Mouse (Mus musculus) kidney, embryonic 16.5 days (tissue): Measurements from ENCODE around the gene Donson. TPM values are rescaled to one million over a fixed set of nuclear protein-coding genes. Genes with fewer than 3 reads are reported as not detected.

Experiments used
- ATAC-seq: fragments of 200-750 bp; cut with Nextera tagmentation; 2 replicates; pipeline ENCODE4 v1.8.0; 2017; ENCODE audit warnings: moderate TSS enrichment; ENCODE audit not compliant: low FRiP score, low TSS enrichment
- H3K27ac ChIP-seq: fragments of 300-500 bp; sonication (generic); 2 replicates; pipeline ENCODE4 v1.5.1; 2014; ENCODE audit warnings: low read length
- H3K27me3 ChIP-seq: fragments of 300-500 bp; sonication (generic); 2 replicates; pipeline ENCODE4 v1.6.1; 2014; ENCODE audit warnings: low read length, control low read depth, mixed read lengths; ENCODE audit not compliant: insufficient read depth
- H3K36me3 ChIP-seq: fragments of 300-500 bp; sonication (generic); 2 replicates; pipeline ENCODE4 v1.6.1; 2014; ENCODE audit warnings: low read length, control low read depth, mixed read lengths; ENCODE audit not compliant: insufficient read depth
- H3K4me1 ChIP-seq: fragments of 300-500 bp; sonication (generic); 2 replicates; pipeline ENCODE4 v1.6.1; 2014; ENCODE audit warnings: low read length, control low read depth, mixed read lengths; ENCODE audit not compliant: insufficient read depth
- H3K4me2 ChIP-seq: fragments of 300-500 bp; sonication (generic); replicated peaks from 2 replicates; pipeline ENCODE4 v1.6.1; 2014; ENCODE audit warnings: low read depth, low read length
- H3K4me3 ChIP-seq: fragments of 300-500 bp; sonication (generic); 2 replicates; pipeline ENCODE4 v1.5.1; 2014; ENCODE audit warnings: mild to moderate bottlenecking, low read length
- H3K9ac ChIP-seq: fragments of 300-500 bp; sonication (generic); replicated peaks from 2 replicates; pipeline ENCODE4 v1.6.1; 2014; ENCODE audit warnings: low read length
- H3K9me3 ChIP-seq: fragments of 300-500 bp; sonication (generic); 2 replicates; pipeline ENCODE4 v1.6.1; 2016; ENCODE audit warnings: low read length, control low read depth
- WGBS: fragments of 180-500 bp; shearing (Covaris S2); extraction: QIAGEN DNeasy Blood & Tissue Kit; methylation state at CpG from one replicate; pipeline ENCODE4 v1.1.7; 2014; 5-methylcytosine and 5-hydroxymethylcytosine counted together
- polyA plus RNA-seq: library from polyadenylated mRNA; unstranded; fragments of >200 nt; fragmentation: Nextera tagmentation; extraction: Ambion mirVana; gene quantifications from 2 replicates; pipeline ENCODE4 v1.2.1, GENCODE M21; 2015

Donson gene
- polyA plus RNA-seq, 1 experiment from 2014 or later, result 21.5 TPM

GRCm38 (mm10) chr16:91724247-91724646 is 35.7 kb upstream of the Donson start:
- Histone ChIP-seq H3K27ac (no peak overlapping the region), H3K9me3 (no peaks in the 10 kb centered on the region), H3K27me3 (no peaks in the 10 kb centered on the region), H3K4me1 (peaks cover 19% of the 10 kb centered on the region), H3K36me3 (0 out of 2 replicates have a peak, but pooled peaks cover 9% of the 10 kb centered on the region), H3K4me2 (no peak overlapping the region), H3K4me3 (no peak overlapping the region), H3K9ac (no peak overlapping the region)
- 58% methylated on average over 3 of the region's 3 CpGs for WGBS
- ATAC-seq, result no peak

DNA sequence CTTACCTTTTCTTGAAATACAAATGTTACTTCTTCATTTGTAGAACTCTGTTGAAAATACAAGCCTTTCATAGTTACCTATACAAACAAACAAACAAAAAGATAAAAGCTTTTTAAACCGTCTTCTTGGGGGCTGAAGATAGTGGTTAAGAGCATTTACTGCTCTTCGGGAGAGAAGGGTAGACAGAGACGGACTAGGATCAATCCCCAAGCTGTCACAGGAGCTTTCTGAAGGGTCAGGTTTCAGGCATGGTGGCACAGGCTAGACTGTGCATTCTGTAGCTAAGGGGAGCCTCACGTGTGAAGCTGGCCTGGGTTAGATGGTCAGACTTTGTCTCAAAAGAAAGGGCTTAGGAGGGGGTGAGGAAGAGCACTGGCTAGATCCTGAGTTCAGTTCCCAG is 28.8 kb upstream of the Donson start:
- ATAC-seq, result no peak

DNA sequence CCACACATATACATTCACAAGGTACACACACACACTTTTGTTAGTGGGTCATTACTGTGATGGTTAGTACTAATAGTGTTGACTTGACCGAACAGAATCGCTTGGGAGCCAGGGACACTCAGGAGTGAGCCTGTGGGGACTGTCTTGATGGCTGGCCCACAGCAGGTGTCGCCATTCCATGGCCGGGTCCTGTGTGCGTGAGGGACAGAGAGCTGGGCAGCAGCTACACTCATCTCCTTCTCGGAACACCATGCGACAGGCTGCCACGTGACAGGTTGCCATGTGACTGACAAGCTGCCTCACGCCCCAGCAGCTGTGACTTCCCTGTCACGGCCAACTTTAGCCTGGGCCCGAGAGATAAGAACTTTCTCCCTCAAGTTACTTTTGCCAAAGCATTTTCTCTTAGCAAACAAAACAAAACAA is 28.4 kb upstream of the Donson start:
- Histone ChIP-seq H3K4me2 (no peak overlapping the region), H3K9ac (no peak overlapping the region), H3K27me3 (no peaks in the 10 kb centered on the region), H3K36me3 (peaks cover 37% of the 10 kb centered on the region), H3K4me1 (no peaks in the 10 kb centered on the region), H3K4me3 (no peak overlapping the region), H3K27ac (no peak overlapping the region), H3K9me3 (no peaks in the 10 kb centered on the region)
- ATAC-seq, result no peak
- WGBS, result 89% methylated on average over 11 of the region's 11 CpGs

More for the DNA sequence above, 28.8 kb upstream of the Donson start:
- Histone ChIP-seq H3K4me2 (no peak overlapping the region), H3K36me3 (peaks cover 34% of the 10 kb centered on the region), H3K27ac (no peak overlapping the region), H3K4me1 (no peaks in the 10 kb centered on the region), H3K4me3 (no peak overlapping the region), H3K9ac (no peak overlapping the region), H3K9me3 (no peaks in the 10 kb centered on the region), H3K27me3 (no peaks in the 10 kb centered on the region)
- WGBS, result 85% methylated on average over 4 of the region's 4 CpGs

- H3K9me3 ChIP-seq, result no peaks in the 10 kb centered on the region
- no peak overlapping the region for H3K9ac ChIP-seq
- no peaks in the 10 kb centered on the region for H3K27me3 ChIP-seq
- no peak overlapping the region for H3K4me2 ChIP-seq
- 82% methylated on average over 7 of the region's 7 CpGs for WGBS
- no peak overlapping the region for H3K27ac ChIP-seq
- H3K36me3 ChIP-seq, result peaks cover 44% of the 10 kb centered on the region
- H3K4me3 ChIP-seq, result no peak overlapping the region
- H3K4me1 ChIP-seq, result no peaks in the 10 kb centered on the region
- ATAC-seq, result no peak
These were observed 21.7 kb upstream of the Donson start for GRCm38 (mm10) chr16:91710241-91710640.

DNA sequence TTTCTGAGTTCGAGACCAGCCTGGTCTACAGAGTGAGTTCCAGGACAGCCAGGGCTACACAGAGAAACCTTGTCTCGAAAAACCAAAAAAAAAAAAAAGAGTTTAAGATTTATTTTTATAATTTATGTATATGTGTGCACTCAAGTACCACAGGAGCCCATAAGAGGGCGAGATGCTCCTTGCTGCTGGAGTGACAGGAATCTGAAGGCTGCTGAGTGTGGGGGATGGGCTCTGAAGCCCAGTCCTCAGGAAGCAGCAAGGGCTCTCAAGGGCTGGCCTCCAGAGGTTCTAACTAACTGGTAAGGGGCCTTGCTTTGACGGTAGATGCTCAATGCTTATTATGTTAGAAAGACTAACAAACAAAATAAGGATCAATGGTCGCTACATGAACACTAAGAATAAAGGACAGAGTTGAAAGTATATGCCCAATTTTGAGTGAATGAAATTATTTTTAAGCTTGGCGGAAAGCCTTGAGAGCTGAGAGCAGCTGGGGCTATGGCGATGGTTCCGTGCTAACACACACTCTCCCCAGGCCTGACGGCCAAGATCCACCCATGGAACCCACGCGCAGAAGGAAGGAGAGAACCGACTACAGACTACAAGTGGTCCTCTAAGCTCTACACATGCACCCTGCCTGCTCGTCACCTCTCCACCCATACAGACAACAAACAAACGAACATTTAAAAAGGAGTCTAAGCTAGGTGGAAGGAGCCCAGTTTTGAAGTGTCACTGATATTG is 16.2 kb upstream of the Donson start:
- ATAC-seq, result no peak
- Histone ChIP-seq H3K4me3 (no peak overlapping the region), H3K9ac (no peak overlapping the region), H3K36me3 (peaks cover 33% of the 10 kb centered on the region), H3K4me1 (peaks cover 16% of the 10 kb centered on the region), H3K27me3 (no peaks in the 10 kb centered on the region), H3K9me3 (no peaks in the 10 kb centered on the region), H3K4me2 (no peak overlapping the region), H3K27ac (no peak overlapping the region)
- WGBS, result 87% methylated on average over 14 of the region's 14 CpGs

DNA sequence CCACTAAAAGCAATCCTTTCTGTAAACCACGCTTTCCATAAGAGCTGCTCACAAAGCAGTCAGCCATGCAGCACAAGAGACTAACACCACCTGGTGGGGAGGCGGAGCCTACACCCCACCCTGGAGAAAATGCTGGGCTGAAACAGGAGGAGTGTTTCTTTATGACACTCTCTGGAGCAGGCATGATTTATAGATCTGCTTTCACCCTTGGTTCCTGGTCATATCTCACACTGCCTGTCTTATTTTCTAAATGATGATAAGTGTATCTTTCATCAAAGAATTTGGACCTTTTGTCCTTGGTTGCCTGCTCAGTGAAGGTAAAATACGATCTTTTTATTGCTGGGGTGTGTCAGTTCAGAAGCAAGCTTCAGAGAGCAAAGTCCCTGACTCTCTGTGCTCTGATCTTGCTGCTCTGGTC is 14.2 kb upstream of the Donson start:
- Histone ChIP-seq H3K4me1 (peaks cover 16% of the 10 kb centered on the region), H3K4me2 (no peak overlapping the region), H3K9ac (no peak overlapping the region), H3K36me3 (peaks cover 34% of the 10 kb centered on the region), H3K27ac (0 out of 2 replicates have a peak overlapping the region, but pooled peaks have one; percentile 24), H3K9me3 (0 out of 2 replicates have a peak, but pooled peaks cover 3% of the 10 kb centered on the region), H3K27me3 (no peaks in the 10 kb centered on the region), H3K4me3 (no peak overlapping the region)
- 22% methylated on average over 3 of the region's 3 CpGs for WGBS
- ATAC-seq, result peak; percentile 62; the same call in 1 of the 2 replicates

DNA sequence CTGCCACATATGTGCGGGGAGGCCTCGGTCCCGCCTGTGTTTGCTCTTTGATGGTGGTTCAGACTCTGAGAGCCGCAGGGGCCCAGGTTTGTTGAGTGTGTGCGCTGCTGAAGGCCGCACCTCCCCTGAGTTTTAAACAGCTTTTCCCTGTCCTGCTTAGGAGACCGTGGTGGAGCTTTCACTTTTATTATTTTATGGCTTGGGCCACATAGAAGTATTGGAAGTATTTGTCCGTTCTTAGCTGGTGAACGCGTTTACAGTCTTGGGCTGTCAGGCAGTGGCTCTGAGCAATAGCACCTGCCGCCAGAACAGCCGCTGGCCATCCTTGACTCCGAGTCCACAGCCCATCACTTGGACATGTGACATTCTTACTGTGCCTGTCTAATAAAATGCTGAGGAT is 13.3 kb upstream of the Donson start:
- Histone ChIP-seq H3K27ac (peak overlapping the region; percentile 64; the same call in 1 of the 2 replicates), H3K36me3 (peaks cover 33% of the 10 kb centered on the region), H3K4me1 (peaks cover 16% of the 10 kb centered on the region), H3K9ac (no peak overlapping the region), H3K9me3 (0 out of 2 replicates have a peak, but pooled peaks cover 3% of the 10 kb centered on the region), H3K4me3 (no peak overlapping the region), H3K4me2 (no peak overlapping the region; the same call in 1 of the 2 replicates), H3K27me3 (no peaks in the 10 kb centered on the region)
- 25% methylated on average over 13 of the region's 13 CpGs for WGBS
- peak; percentile 73 for ATAC-seq

DNA sequence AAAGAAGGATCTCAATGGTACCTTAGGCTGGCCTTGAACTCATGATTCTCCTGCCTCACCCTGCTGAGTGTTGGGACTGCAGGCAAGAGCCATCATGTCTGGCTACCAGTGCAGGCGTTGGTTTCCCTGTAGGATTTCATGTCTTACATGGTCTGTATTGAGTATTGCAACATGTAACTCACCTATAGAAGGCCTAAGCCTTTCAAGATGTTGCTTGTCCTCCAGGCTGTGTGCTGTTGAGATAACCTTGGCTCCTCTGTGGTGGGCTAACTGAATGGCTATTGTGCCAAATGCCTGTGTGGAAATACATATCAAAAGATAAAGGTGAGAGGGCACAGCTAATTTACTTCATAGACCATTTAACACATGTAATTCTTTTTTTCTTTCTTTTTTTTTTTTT is 10.4 kb upstream of the Donson start:
- H3K4me3 ChIP-seq, result no peak overlapping the region
- no peaks in the 10 kb centered on the region for H3K27me3 ChIP-seq
- WGBS, result 87% methylated on average over 1 of the region's 1 CpGs
- peaks cover 26% of the 10 kb centered on the region for H3K4me1 ChIP-seq
- 0 out of 2 replicates have a peak, but pooled peaks cover 3% of the 10 kb centered on the region for H3K9me3 ChIP-seq
- H3K36me3 ChIP-seq, result peaks cover 20% of the 10 kb centered on the region
- ATAC-seq, result no peak
- no peak overlapping the region for H3K4me2 ChIP-seq
- no peak overlapping the region for H3K9ac ChIP-seq
- no peak overlapping the region for H3K27ac ChIP-seq

DNA sequence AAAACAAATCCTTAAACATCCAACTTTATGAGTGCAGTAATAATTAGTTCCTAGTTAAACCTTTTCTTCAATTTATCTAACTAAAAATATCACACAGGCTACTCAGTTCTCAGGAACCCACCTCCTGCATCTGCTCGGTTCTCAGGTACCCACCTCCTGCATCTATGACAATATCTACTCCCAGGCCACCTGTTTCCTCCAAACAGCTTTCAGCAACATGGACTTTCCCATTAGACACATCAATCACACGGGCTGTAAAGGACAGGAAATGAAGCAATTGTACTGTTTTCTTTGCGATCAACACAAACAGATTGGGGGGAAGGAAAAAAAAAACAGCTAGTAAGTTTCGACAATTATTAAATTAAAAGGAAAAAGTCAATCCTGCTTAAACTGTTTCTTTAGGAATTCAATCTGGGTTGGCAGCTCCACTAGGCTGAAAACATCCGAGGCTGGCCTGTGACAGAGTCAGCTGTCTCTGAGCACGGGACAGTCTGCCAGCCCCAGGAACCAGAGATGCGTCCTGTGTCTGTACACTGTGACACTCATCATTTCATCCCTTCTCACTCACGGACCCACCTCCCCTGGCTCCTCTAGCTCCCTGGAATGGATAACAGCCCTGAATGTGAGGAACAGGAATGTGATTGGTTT is 6.7 kb upstream of the Donson start:
- no peak overlapping the region for H3K4me3 ChIP-seq
- H3K36me3 ChIP-seq, result peaks cover 15% of the 10 kb centered on the region
- H3K27ac ChIP-seq, result peak overlapping the region; percentile 58; the same call in 1 of the 2 replicates
- 15% methylated on average over 8 of the region's 8 CpGs for WGBS
- H3K9ac ChIP-seq, result no peak overlapping the region; the same call in 1 of the 2 replicates
- H3K4me1 ChIP-seq, result peaks cover 9% of the 10 kb centered on the region
- no peaks in the 10 kb centered on the region for H3K27me3 ChIP-seq
- H3K4me2 ChIP-seq, result 0 out of 2 replicates have a peak overlapping the region, but pooled peaks have one; percentile 7
- peak; percentile 68; the same call in 1 of the 2 replicates for ATAC-seq
- H3K9me3 ChIP-seq, result 0 out of 2 replicates have a peak, but pooled peaks cover 3% of the 10 kb centered on the region
